Mouse (Mus musculus) ES-Bruce4 (cell line): ENCODE results near the gene Gm26965.

Source experiments
- CTCF ChIP-seq: IDR thresholded peaks from one replicate; pipeline ENCODE4 v1.8.1; 2011; ENCODE audit warnings: low read depth, low read length
- EP300 ChIP-seq: IDR thresholded peaks from 2 replicates; pipeline ENCODE4 v1.6.1; 2011; ENCODE audit warnings: low read depth, low read length; ENCODE audit not compliant: insufficient read depth

DNA sequence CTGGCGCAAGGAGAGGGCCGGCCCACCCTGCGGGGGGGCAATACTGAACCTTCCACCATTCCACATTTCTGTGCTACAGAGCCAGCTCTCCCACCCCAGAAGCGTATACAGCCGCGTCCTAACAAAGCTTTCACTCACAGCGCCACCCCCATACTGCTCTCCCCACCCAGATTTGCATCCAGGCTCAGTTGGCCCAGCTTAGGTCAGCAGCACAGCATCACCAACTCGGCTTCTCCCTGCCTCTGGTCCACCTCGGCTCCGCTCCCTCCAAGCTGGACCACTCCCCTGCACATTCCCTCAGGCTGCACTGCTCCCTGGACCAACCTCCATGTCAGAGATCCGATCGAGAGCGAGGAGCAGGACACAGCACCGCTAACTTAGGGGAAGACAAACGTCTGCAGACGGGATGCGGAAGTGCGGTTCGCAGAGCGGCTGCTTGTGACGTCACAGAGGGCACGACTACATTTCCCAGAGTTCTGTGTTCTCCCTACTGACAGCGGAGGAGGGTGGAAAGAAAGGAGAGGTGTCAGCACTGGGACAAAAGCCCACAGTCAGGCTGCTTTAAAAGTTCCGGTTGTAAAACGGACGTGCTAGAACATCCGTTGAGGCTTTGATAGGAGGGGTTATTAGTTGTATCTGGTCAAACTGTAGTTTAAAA, at the start of gene Gm26965, which contains the start of gene Zfp87:
- 0 out of 2 replicates have a peak, but pooled peaks have one; percentile 37 for TF ChIP-seq EP300
- TF ChIP-seq CTCF = no peak
